Mouse (Mus musculus): ENCODE results near the gene Stil. TPM values are rescaled to one million over a fixed set of nuclear protein-coding genes. Genes with fewer than 3 reads are reported as not detected.

Stil gene
- total and polyA plus RNA-seq, 3 experiments, result 0.08 to 0.36 TPM; not detected in 1

DNA sequence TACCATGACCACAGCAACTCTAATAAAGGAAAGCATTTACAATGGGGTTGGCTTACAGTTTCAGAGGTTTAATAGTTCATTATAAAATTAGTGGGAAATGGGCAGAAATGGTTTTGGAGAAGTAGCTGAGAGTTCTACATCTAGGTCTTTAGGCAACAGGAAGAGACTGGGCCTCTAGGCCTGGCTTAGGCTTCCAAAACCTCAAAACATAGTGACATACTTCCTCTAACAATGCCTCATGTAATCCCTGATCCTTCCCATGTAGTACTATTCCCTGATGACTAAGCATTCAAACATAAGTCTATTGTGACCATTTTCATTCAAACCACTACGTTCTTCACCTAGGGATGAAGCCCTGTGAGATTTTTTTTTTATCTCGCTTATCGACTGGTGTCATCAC is 5.7 kb upstream of the Stil start:
- Histone ChIP-seq H3K36me3 (ENCODE audit: control insufficient read depth, insufficient read depth, low read length) (no peaks in the 10 kb centered on the region), H3K27ac (no peak overlapping the region), H3K27me3 (ENCODE audit: control insufficient read depth, insufficient read depth, low read length) (no peaks in the 10 kb centered on the region), H3K79me2 (replicated peaks; ENCODE audit: control insufficient read depth, insufficient read depth, low read length) (no peaks in the 10 kb centered on the region), H3K4me3 (no peak overlapping the region), H3K9ac (ENCODE audit: low read depth, low read length) (no peak overlapping the region), H3K4me1 (ENCODE audit: control insufficient read depth, insufficient read depth, low read length) (no peaks in the 10 kb centered on the region)
- intact Hi-C loops (cut with DNase I), result no loop called here
- no peak for DNase-seq
- WGBS, result 87% methylated on average over 3 of the region's 3 CpGs
- no peak for TF ChIP-seq CTCF (IDR thresholded peaks at IDR 0.05)
- TF ChIP-seq EP300 (IDR thresholded peaks at IDR 0.05; ENCODE audit: insufficient read depth, low read depth, low read length), result no peak
- no peak for TF ChIP-seq POLR2A (IDR thresholded peaks at IDR 0.05; ENCODE audit: insufficient read depth, low read depth, low read length)

DNA sequence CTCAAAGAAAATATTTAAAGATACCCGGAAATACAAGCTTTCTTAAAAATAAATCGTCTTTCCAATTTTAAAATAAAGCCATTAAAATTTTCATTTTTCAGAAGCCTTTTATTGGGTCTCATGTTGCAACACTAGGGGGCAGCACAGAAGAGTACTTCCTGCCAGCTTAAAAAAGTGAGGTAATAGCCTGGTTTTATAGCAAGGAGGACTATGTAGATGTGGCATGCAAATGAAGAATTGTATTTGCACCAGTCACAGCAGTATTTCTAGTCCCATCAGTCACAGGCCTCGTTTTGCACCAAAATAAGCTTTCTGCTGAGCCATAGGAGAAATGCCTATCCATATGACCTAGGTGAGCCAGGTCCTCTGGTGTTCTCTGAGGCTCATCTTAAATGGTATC is 2.9 kb upstream of the Stil start:
- DNase-seq, result peak; percentile 6 to 24
- no peak overlapping the region for H3K4me3 ChIP-seq
- H3K4me1 ChIP-seq (ENCODE audit: control insufficient read depth, insufficient read depth, low read length), result no peaks in the 10 kb centered on the region
- H3K36me3 ChIP-seq (ENCODE audit: control insufficient read depth, insufficient read depth, low read length), result no peaks in the 10 kb centered on the region
- H3K79me2 ChIP-seq (replicated peaks; ENCODE audit: control insufficient read depth, insufficient read depth, low read length), result no peaks in the 10 kb centered on the region
- H3K9ac ChIP-seq (ENCODE audit: low read depth, low read length), result no peak overlapping the region
- intact Hi-C loops (cut with DNase I), result loop anchor here (5.0 kb wide), 1 partner anchor 90 kb away; the partner anchor contains the start of gene Pdzk1ip1
- no peaks in the 10 kb centered on the region for H3K27me3 ChIP-seq (ENCODE audit: control insufficient read depth, insufficient read depth, low read length)
- WGBS, result 47% methylated on average over 3 of the region's 3 CpGs
- H3K27ac ChIP-seq, result no peak overlapping the region
- no peak for TF ChIP-seq EP300 (IDR thresholded peaks at IDR 0.05; ENCODE audit: insufficient read depth, low read depth, low read length)
- TF ChIP-seq CTCF (IDR thresholded peaks at IDR 0.05), result peak; percentile 82

DNA sequence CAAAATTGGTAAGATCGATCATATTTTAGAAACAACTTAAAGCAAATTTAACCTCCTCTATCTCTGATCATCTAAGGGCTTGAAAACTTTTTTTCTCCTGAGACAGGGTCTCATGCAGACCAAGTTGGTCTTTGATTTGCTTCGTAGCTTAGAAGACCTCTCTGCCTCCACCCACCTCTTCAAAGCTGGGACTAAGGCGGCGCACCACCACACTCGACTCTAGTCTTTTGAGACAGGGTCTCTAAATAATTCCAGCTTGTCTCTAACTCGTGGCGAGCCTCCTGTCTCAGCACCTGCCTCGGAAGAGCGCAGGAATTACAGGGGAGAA is 550 bp upstream of the Stil start:
- peak overlapping the region; percentile 66 for H3K9ac ChIP-seq (ENCODE audit: low read depth, low read length)
- H3K27me3 ChIP-seq (ENCODE audit: control insufficient read depth, insufficient read depth, low read length), result no peaks in the 10 kb centered on the region
- peak overlapping the region; percentile 89 for H3K27ac ChIP-seq
- no peaks in the 10 kb centered on the region for H3K36me3 ChIP-seq (ENCODE audit: control insufficient read depth, insufficient read depth, low read length)
- no peaks in the 10 kb centered on the region for H3K79me2 ChIP-seq (replicated peaks; ENCODE audit: control insufficient read depth, insufficient read depth, low read length)
- intact Hi-C loops (cut with DNase I), result loop anchor here (2.0 to 5.0 kb wide), 2 partner anchors 15 to 88 kb away; partner anchors contain the start of gene Pdzk1ip1
- no peaks in the 10 kb centered on the region for H3K4me1 ChIP-seq (ENCODE audit: control insufficient read depth, insufficient read depth, low read length)
- H3K4me3 ChIP-seq, result peak overlapping the region; percentile 64
- no peak for TF ChIP-seq POLR2A (IDR thresholded peaks at IDR 0.05; ENCODE audit: insufficient read depth, low read depth, low read length)
- no peak for TF ChIP-seq EP300 (IDR thresholded peaks at IDR 0.05; ENCODE audit: insufficient read depth, low read depth, low read length)
- no peak for TF ChIP-seq CTCF (IDR thresholded peaks at IDR 0.05)
- 6% methylated on average over 9 of the region's 9 CpGs for WGBS
- DNase-seq, result no peak

DNA sequence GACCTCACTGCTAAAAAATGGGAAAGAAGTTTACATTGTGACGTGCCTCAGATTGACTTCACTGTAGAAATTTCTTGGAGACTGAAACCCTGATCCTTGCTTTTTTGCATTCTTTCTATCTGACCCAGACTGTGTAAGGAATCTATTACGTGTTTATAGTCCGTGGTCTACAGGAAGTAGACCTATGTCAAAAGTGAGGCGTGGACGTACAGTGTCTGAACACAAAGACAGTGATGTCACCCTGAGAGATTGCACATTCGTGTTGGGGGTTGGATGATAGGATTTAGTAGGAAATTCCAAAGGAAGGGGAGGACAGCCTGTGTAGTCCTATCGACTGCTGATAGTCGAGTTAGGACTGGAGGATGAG is 453 bp downstream of the Stil start:
- DNase-seq, result no peak
- Histone ChIP-seq H3K4me3 (peak overlapping the region; percentile 62), H3K9ac (ENCODE audit: low read depth, low read length) (no peak overlapping the region; the same call in 1 of the 2 replicates), H3K79me2 (replicated peaks; ENCODE audit: control insufficient read depth, insufficient read depth, low read length) (no peaks in the 10 kb centered on the region), H3K27ac (no peak overlapping the region), H3K4me1 (ENCODE audit: control insufficient read depth, insufficient read depth, low read length) (no peaks in the 10 kb centered on the region), H3K27me3 (ENCODE audit: control insufficient read depth, insufficient read depth, low read length) (no peaks in the 10 kb centered on the region), H3K36me3 (ENCODE audit: control insufficient read depth, insufficient read depth, low read length) (no peaks in the 10 kb centered on the region)
- TF ChIP-seq CTCF (IDR thresholded peaks at IDR 0.05) (no peak), POLR2A (IDR thresholded peaks at IDR 0.05; ENCODE audit: insufficient read depth, low read depth, low read length) (no peak), EP300 (IDR thresholded peaks at IDR 0.05; ENCODE audit: insufficient read depth, low read depth, low read length) (no peak)
- intact Hi-C loops (cut with DNase I), result no loop called here
- under 1% methylated on average over 8 of the region's 8 CpGs for WGBS

DNA sequence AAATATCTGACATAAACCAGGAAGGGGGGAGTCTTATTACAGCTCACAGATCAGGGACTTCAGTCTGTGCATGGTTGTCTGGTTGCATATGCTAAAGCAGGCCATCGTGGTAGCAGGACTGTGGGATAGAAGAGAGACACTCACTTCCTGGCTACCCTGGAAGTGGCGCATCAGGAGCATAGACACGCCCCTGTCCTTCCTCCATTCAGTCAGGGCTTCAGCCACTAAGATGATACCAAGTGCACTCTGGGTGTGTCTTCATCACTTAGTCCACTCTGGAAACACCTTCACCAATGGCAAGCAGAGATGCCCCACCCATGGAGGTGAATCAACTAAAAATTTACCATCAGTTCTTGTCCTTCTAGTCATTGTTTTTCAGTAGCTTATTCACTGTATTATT is 14.3 kb downstream of the Stil start:
- Histone ChIP-seq H3K79me2 (replicated peaks; ENCODE audit: control insufficient read depth, insufficient read depth, low read length) (no peaks in the 10 kb centered on the region), H3K4me3 (no peak overlapping the region), H3K9ac (ENCODE audit: low read depth, low read length) (no peak overlapping the region), H3K4me1 (ENCODE audit: control insufficient read depth, insufficient read depth, low read length) (no peaks in the 10 kb centered on the region), H3K27ac (no peak overlapping the region), H3K27me3 (ENCODE audit: control insufficient read depth, insufficient read depth, low read length) (no peaks in the 10 kb centered on the region; the same call in 1 of the 2 replicates), H3K36me3 (ENCODE audit: control insufficient read depth, insufficient read depth, low read length) (no peaks in the 10 kb centered on the region)
- TF ChIP-seq EP300 (IDR thresholded peaks at IDR 0.05; ENCODE audit: insufficient read depth, low read depth, low read length) (no peak), CTCF (IDR thresholded peaks at IDR 0.05) (no peak), POLR2A (IDR thresholded peaks at IDR 0.05; ENCODE audit: insufficient read depth, low read depth, low read length) (no peak)
- WGBS, result 87% methylated on average over 3 of the region's 3 CpGs
- intact Hi-C loops (cut with DNase I), result no loop called here
- no peak for DNase-seq

DNA sequence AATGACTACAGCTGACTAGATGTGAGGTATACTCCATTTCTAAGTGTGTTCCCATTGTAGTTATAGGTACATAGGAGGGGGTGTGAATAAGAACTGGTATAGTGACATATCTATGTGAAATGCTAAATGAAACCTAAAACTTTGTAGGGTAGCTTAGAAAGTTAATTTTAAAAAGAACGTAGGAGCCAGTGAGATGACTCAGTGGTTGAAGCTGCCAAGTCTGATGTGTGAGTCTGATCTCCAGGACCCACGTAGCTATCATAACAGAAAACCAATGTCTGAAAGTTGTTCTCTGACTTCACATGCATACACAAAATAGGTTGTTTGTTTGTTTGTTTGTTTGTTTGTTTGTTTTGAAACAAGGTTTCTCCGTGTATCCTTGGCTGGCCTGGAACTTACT is 20.0 kb downstream of the Stil start:
- no peak for DNase-seq
- Histone ChIP-seq H3K79me2 (replicated peaks; ENCODE audit: control insufficient read depth, insufficient read depth, low read length) (no peaks in the 10 kb centered on the region), H3K36me3 (ENCODE audit: control insufficient read depth, insufficient read depth, low read length) (no peaks in the 10 kb centered on the region), H3K9ac (ENCODE audit: low read depth, low read length) (no peak overlapping the region), H3K4me3 (no peak overlapping the region), H3K27me3 (ENCODE audit: control insufficient read depth, insufficient read depth, low read length) (no peaks in the 10 kb centered on the region; the same call in 1 of the 2 replicates), H3K27ac (no peak overlapping the region), H3K4me1 (ENCODE audit: control insufficient read depth, insufficient read depth, low read length) (no peaks in the 10 kb centered on the region)
- TF ChIP-seq CTCF (IDR thresholded peaks at IDR 0.05), result no peak
- TF ChIP-seq EP300 (IDR thresholded peaks at IDR 0.05; ENCODE audit: insufficient read depth, low read depth, low read length), result no peak
- no peak for TF ChIP-seq POLR2A (IDR thresholded peaks at IDR 0.05; ENCODE audit: insufficient read depth, low read depth, low read length)
- intact Hi-C loops (cut with DNase I), result no loop called here
- whole genome bisulfite sequencing, result 79% methylated on average over 3 of the region's 3 CpGs
